Mouse (Mus musculus) cerebellum, adult 2 months (tissue): Measurements from ENCODE around the gene Prr5l.

ENCODE experiments used
- CTCF ChIP-seq: fragments of 200-500 bp; IDR thresholded peaks from 2 replicates; pipeline ENCODE4 v1.5.1; 2011; ENCODE audit warnings: low read depth, mild to moderate bottlenecking, control low read depth, low read length, moderate library complexity, borderline replicate concordance; ENCODE audit not compliant: insufficient read depth
- POLR2A ChIP-seq: fragments of 200-500 bp; IDR thresholded peaks from 2 replicates; pipeline ENCODE4 v1.6.1; 2011; ENCODE audit warnings: low read length, control low read depth, borderline replicate concordance; ENCODE audit not compliant: insufficient read depth

GRCm38 (mm10) chr2:101690252-101690827 lies 192.5 kb downstream of the Prr5l start:
- TF ChIP-seq CTCF = no peak
- no peak for TF ChIP-seq POLR2A
